Mouse (Mus musculus) adrenal gland, postnatal 25 days (tissue): ENCODE measurements around the gene Zscan20. TPM values are rescaled to one million over a fixed set of nuclear protein-coding genes. Genes with fewer than 3 reads are reported as not detected.

ENCODE experiments used
- DNase-seq: peaks from one replicate; pipeline ENCODE4 v3.0.0; 2021; ENCODE audit warnings: mixed read lengths
- long read RNA-seq: library from polyadenylated mRNA; stranded (forward); transcript quantifications from one replicate; pipeline ENCODE4 v2.0.0, GENCODE M21; 2021
- total RNA-seq: library from RNA; stranded (reverse); gene quantifications from 2 replicates; pipeline ENCODE4 v1.2.3, GENCODE M21; 2021

Gene Zscan20
- total RNA-seq, result 7.8 and 10.7 TPM in 2 replicates
- long read RNA-seq, full-length matches to known transcripts, result 2 of 3 reads
- long read RNA-seq, partial matches to known transcripts, result 1 of 3 reads
- long read RNA-seq, other reads (novel, unspliced or antisense), result 0 of 3 reads

- DNase-seq, result peak; percentile 89
Measured at GRCm38 (mm10) chr4:128609925-128610402, at the start of gene Zscan20. TSS of gene Zscan20 (minus strand) at chr4:128610098.

- no peak for DNase-seq
Measured at GRCm38 (mm10) chr4:128655446-128655845, 45.5 kb upstream of the Zscan20 start.

- DNase-seq, result peak; percentile 92
Measured at GRCm38 (mm10) chr4:128654505-128655381, 44.8 kb upstream of the Zscan20 start, which contains the start of gene Phc2. TSS of gene Phc2 (plus strand) at chr4:128654702.

GRCm38 (mm10) chr4:128652584-128653298, 42.8 kb upstream of the Zscan20 start:
- no peak for DNase-seq

GRCm38 (mm10) chr4:128651530-128651929, 41.6 kb upstream of the Zscan20 start:
- no peak for DNase-seq

GRCm38 (mm10) chr4:128648567-128649255, 38.8 kb upstream of the Zscan20 start:
- DNase-seq, result no peak

- no peak for DNase-seq
Measured at GRCm38 (mm10) chr4:128646762-128647161, 36.9 kb upstream of the Zscan20 start.

GRCm38 (mm10) chr4:128645896-128646295, 36.0 kb upstream of the Zscan20 start:
- no peak for DNase-seq

GRCm38 (mm10) chr4:128641766-128642717, 32.1 kb upstream of the Zscan20 start:
- no peak for DNase-seq

- DNase-seq, result no peak
Measured at GRCm38 (mm10) chr4:128638265-128638923, 28.5 kb upstream of the Zscan20 start.

- no peak for DNase-seq
Measured at GRCm38 (mm10) chr4:128637250-128637649, 27.4 kb upstream of the Zscan20 start.

- DNase-seq, result peak; percentile 47
Measured at GRCm38 (mm10) chr4:128635894-128636585, 26.1 kb upstream of the Zscan20 start.

GRCm38 (mm10) chr4:128635451-128635850, 25.6 kb upstream of the Zscan20 start:
- no peak for DNase-seq

- no peak for DNase-seq
Measured at GRCm38 (mm10) chr4:128621109-128621508, 11.2 kb upstream of the Zscan20 start.

GRCm38 (mm10) chr4:128620572-128620971, 10.7 kb upstream of the Zscan20 start:
- DNase-seq, result no peak

GRCm38 (mm10) chr4:128618963-128619362, 9.1 kb upstream of the Zscan20 start:
- no peak for DNase-seq

GRCm38 (mm10) chr4:128618246-128618911, 8.5 kb upstream of the Zscan20 start, which contains the start of gene Tlr12:
TSS of gene Tlr12 (minus strand) at chr4:128618619.
- no peak for DNase-seq

- DNase-seq, result no peak
Measured at GRCm38 (mm10) chr4:128617363-128618120, 7.6 kb upstream of the Zscan20 start.
